Mouse (Mus musculus) retina, postnatal 7 days (tissue): Measurements from ENCODE around the gene Cul9.

ENCODE experiments used
- DNase-seq: peaks from one replicate; pipeline ENCODE4 v3.0.0-alpha.2; 2012; ENCODE audit warnings: low read depth, low spot score

Cul9 gene

GRCm38 (mm10) chr17:46553469-46553868 is 7.3 kb upstream of the Cul9 start:
- DNase-seq: no peak

DNA sequence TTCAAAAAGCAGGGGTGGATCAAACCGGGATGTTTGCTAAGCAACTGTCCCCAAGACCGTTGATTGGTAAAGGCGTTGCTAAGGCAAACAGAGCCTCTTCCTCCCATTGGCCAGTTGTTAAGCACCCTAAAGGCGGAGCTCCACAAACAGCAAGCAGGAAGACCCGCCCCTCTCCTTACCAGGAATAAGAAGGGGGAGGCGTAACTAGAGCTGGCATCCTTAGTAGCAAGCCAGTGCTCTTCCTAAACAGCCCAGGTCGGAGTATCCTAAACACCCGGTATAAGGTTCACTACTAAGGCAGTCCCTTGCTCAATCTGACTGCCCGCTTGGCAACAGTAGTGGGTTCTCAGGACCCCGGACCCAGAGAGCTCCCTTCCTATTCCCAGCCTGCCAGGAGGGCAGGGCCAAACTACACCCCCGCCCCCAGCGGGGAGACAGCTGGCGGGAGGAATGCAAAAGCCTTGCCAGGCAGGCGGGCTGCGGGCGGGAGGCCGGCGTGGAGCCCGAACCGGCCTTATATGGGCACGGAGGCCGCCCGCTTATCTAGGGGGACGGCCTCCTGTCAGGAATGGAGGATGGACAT is 6.7 kb upstream of the Cul9 start:
- peak; percentile 88 for DNase-seq

DNA sequence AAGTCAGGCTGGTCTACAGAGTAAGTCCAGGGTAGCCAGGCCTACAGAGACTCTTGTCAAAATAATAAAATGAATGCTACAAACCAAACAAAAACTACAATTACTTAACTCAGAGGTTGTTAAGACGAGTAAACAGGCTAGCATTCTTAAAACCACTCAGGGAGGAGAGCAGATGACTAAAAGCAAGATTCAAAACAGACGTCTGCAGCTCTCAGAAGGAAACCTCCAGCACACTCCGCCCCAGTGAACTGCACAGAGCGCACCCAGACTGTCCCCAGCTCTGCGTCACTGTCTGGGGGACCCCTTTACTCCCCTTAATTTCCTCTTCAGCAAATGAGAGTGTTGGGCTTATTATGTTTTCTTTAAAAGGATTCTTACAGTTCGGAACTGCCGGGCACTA is 6.0 kb upstream of the Cul9 start:
- DNase-seq: no peak

DNA sequence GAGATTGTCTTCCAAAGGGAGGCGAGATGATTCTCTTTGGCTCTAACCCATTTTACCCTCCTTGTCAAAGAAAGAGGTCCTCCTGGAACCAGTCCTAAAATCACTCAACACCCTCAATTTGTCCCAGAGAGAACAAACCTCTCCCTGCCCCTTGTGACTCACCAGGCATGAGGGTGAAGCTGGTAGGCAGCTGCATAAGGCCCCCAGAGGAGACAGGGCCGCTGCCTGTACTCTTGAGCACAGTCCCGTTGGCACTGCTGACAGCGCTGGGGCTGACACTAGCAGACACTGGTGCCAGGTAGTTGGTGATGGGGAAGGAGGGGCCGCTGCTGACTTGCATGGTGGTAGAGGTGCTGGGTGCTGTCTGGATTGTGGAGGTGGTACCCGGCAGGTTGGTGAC is 5.2 kb upstream of the Cul9 start:
- DNase-seq: no peak

- DNase-seq: no peak
Measured at GRCm38 (mm10) chr17:46550904-46551303, 4.7 kb upstream of the Cul9 start.

- DNase-seq: no peak
Measured at GRCm38 (mm10) chr17:46549642-46550041, 3.5 kb upstream of the Cul9 start.

GRCm38 (mm10) chr17:46549193-46549592 is 3.0 kb upstream of the Cul9 start:
- no peak for DNase-seq

DNA sequence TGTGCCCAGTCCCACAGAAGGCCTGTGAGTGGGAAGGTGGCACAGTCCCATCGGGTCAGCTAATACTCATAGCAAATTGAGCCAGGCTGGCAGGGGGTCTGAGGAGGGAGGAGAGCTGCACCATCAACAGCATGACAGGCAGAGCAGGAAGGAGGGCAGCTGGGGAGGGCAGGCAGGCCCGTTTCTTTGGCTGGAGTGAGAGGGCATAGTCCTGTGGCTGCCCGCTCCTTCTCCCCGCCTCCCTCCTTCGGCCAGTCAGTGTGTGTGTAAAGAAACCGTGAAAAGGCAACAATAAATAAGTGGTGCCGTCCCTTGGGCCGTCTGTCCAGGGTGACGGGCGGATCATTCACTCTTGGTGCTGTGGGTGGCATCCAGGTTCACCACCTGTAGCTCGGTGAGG is 2.6 kb upstream of the Cul9 start:
- no peak for DNase-seq

- no peak for DNase-seq
Measured at GRCm38 (mm10) chr17:46547923-46548322, 1.7 kb upstream of the Cul9 start.

- DNase-seq: no peak
Measured at GRCm38 (mm10) chr17:46546995-46547394, 807 bp upstream of the Cul9 start.

- no peak for DNase-seq
Measured at GRCm38 (mm10) chr17:46546591-46546990, 403 bp upstream of the Cul9 start.

- no peak for DNase-seq
Measured at GRCm38 (mm10) chr17:46543661-46544060, 2.5 kb downstream of the Cul9 start.

GRCm38 (mm10) chr17:46525579-46526307 is 20.4 kb downstream of the Cul9 start:
- DNase-seq: peak; percentile 66

- DNase-seq: no peak
Measured at GRCm38 (mm10) chr17:46525065-46525464, 21.1 kb downstream of the Cul9 start.

DNA sequence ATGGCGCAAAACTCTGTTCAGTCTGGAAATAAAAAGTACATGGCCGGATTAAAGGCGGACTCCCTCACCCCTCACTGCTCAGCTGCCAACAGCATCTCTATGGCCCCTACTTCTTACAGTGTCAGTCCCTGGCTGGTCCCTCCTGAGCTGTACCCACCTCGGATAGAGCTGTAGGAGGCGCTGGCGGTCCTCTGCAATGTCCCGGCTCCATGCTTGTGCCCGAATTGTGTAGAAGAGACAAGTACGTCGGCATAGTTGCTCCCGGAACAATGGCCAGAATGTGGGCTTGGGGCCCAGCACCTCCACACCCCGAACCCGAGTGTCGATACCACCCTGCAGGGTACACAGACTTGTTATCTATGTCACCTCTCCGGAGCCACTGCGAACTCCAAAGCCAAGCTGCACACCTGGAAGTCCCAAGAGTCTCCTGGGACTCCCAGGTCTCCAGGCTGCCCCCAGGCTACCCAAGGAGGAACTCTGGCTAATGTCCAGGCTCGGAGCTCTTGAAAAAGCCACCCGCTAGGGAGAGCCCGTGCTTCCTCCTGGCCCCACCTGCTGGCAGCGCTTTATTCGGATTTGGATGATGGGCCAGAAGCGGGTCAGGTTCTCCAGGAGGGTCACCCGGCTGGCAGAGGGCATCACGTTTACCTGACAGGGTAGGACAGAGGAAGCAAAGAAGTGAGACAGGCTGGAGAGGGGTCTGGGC is 24.1 kb downstream of the Cul9 start:
- DNase-seq: no peak

GRCm38 (mm10) chr17:46521174-46521573 is 25.0 kb downstream of the Cul9 start:
- DNase-seq: no peak

DNA sequence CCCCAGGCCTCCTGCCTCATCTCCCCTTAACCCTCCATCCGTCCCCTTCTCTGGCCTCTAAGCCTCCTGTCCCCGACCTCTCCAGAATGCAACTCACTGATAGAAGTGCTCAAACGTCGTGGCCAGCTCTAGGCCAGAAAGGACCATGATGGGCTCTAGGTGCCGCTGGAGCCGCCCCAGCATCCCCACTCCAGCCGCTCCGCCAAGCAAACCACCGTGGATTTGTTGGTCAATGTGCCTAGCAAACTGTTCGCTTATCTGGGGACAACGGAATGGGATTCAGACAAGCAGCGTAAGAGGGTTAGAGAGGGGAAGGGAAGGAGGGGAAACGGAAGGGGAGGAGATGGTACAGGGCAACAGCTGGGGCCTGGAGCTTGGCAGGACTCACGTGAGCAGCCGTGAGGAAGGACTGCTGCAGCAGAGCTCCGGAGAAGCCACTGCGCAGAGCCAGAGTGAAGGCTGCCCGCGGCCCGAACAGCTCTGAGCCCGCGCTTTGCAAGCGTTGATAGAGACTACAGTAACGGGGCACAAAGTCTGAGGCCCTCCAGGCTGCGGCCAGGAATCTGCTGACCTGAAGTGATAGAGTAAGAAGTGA is 25.7 kb downstream of the Cul9 start:
- DNase-seq: peak; percentile 58

GRCm38 (mm10) chr17:46519971-46520370 is 26.2 kb downstream of the Cul9 start:
- DNase-seq: no peak

- no peak for DNase-seq
Measured at GRCm38 (mm10) chr17:46513329-46513728, 32.9 kb downstream of the Cul9 start.

GRCm38 (mm10) chr17:46511059-46511710 is 35.0 kb downstream of the Cul9 start:
- DNase-seq: no peak

- DNase-seq: no peak
Measured at GRCm38 (mm10) chr17:46505617-46506016, 40.6 kb downstream of the Cul9 start.
